Mouse (Mus musculus) cerebellum, postnatal 10 days (tissue): Measurements from ENCODE around the gene Gimap3.

Experiments used
- DNase-seq, 2 experiments: peaks; one replicate each; pipeline ENCODE4 v3.0.0; 2021; ENCODE audit warnings: mixed read lengths in 2 of 2

Gimap3 gene

DNA sequence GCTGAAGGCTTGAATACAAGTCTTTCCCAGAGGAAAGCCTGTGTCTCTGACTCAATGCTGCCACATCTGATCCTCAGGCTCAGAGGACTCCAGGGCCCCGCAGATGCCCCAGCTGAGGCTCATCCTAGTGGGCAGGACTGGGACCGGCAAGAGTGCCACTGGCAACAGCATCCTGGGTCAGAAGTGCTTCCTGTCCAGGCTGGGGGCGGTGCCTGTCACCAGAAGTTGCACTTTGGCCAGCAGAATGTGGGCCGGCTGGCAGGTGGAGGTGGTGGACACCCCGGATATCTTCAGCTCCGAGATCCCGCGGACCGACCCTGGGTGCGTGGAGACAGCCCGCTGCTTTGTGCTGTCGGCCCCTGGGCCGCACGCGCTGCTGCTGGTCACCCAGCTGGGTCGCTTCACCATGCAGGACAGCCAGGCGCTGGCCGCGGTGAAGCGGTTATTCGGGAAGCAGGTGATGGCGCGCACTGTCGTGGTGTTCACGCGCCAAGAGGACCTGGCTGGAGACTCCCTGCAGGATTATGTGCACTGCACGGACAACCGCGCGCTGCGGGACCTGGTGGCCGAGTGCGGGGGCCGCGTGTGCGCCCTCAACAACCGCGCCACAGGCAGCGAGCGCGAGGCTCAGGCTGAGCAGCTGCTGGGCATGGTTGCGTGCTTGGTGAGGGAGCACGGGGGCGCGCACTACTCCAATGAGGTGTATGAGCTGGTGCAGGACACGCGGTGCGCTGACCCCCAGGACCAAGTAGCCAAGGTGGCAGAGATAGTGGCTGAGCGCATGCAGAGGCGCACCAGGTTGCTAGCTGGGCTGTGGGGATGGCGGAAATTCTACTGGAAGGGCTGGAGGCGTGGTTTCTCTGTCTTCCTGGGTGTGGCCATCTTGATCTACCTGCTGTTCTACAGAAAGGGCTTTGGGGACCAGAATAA is 28.0 kb downstream of the Gimap3 start:
- peak; percentile 31 for DNase-seq

DNA sequence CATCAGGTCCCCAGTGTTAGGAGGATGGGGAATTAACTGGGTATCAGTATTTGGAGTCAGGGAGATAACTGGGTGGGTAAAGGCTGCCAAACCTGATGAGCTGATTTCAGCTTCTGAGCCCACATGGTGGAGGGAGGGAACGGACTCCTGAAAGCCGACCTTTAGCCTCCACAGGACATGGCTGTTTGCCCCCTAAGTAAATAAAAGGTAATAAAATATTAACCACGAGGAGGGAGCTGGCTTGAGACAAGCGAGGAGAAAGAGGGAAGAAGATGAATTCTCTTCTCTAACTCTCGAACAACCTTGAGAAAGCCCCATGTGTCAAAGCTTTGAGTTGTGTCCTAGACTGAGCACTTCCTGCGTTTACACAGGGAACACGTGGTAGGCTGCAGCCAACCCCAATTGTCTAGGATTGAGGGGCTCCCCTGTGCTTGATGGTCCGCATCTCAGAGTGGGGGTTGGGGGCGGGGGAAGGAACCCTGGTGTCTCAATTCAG is 28.9 kb downstream of the Gimap3 start:
- DNase-seq, result peak in 1 of 2 experiments; percentile 14

- no peak for DNase-seq
These were observed 29.4 kb downstream of the Gimap3 start for GRCm38 (mm10) chr6:48741273-48741672.

DNA sequence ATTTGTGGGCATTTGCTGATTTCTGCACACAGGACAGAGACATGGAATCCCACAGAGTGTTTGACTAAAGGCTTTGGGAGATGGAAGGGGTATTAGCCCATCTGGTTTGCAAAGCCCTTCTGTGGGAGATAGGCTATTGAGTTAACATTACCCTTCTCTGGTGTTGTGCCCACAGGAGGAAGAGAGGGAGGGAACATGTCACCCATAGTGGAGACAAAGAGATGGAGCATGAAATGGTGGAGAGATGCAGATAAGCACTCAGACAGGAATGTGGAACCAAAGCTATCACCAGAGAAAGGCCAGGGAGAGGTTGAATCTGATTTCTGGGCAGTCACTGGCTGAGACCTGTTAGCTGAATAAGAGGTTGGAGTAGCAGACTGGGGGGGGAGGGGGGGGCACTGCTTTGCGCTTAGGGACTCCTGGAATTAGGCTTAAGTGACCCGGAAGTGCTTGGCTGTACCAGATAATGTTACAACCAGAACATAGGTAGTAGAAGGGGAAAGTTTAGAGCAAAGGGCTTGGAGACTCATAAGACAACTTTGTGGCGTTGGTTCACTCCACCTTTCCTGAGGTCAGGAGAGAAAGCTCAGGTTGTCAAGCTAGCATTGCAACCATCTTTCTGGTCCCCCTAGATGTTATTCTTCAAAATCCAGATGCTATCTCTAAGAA is 30.0 kb downstream of the Gimap3 start:
- DNase-seq, result no peak

DNA sequence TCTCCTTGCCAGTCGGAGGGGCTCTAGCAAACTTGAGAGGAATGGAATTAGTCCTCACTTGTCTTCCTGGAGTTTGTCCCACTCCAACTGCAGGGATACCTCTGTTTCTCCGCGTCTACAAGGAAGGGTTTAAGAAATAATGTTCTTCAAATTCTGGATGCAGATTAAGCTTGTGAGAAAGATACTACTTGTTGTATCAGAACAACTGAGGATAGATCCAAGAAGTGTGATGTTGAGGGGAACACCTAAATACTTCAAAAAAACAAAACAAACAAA is 30.9 kb downstream of the Gimap3 start:
- no peak for DNase-seq

DNA sequence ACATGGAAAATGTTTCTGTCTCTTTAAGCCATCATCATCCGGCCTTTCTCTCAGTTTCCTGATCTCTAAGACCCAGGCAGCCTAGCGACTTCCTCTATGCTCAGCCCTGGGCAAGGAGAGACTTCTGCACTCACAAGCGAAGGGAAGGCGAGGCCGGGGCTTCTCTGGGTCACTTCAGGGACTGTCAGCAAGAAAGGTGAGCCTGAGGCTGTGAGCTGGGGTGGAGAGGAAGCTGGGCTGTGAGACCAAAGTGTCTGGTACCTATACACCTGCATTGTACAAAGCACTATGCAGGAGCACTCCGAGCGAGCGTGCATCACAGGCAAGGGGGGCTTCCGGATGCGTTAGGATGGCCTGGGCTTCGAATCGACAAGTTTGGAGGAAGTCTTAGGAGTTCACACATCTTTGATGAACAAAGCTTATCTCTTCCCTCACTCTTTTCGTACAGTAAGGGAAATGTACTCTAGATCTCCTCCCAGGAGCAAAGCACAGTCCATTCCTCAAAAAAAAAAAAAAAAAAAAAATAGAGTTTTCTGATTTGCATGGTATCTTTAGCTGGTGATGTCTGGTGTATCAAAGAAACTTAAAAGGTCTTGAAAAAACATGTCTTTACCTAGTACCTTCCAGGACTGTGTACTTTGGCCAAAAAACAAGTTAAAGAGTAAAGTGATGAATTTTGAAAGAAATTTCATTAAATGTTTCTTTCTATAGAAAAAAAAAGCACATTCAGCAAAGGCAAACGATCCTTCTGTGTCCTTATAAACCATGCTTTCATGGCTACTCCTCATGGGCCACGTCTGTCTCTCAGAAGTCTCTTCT is 31.5 kb downstream of the Gimap3 start, which contains the start of gene Gimap1:
Gene Gimap1, plus strand, starts transcription at position 94 of the 819 bp plus-strand sequence.
- no peak for DNase-seq

- DNase-seq, result peak; percentile 47 to 61
These were observed 33.0 kb downstream of the Gimap3 start for GRCm38 (mm10) chr6:48737688-48738087.

GRCm38 (mm10) chr6:48737053-48737452 is 33.6 kb downstream of the Gimap3 start:
- DNase-seq, result no peak

DNA sequence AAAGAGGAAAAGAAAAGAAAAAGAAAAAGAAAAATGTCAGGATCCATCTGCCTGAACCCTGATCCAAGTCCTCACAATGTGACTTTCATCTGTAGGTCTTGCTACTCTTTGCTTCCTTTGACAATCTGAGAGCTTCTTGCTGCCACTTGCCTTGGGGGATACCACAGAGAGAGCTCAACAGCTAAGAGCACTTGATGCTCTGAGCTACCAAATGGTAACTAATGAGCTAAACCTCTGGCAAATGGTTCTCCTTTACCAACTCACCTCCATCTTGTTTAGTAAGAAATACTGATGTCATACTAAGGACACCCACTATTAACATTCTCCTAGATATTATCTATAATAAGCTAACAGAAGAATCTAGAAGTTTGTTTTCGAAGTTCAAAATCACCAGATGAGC is 37.0 kb downstream of the Gimap3 start:
- no peak for DNase-seq

DNA sequence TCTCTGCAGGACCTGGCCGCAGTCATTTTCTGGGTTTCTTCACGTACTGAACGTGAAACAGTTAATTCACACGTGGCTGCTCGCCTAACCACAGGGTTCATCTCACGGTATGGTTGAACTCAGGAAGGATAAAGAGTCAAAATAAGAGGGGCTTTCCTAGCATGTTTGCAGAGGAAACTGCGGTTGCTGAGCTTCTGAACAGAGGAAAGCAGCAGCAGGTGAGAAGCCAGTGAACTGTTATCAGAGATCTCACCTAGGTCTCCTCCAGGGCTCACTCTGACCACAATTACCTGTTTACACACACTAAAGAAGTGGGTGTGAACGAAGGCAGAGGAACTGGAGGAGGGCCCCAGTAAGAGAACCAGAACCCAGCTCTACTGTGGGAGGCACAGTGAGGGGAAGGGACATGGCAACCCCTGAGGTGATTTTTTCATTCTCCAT is 37.8 kb downstream of the Gimap3 start:
- DNase-seq, result no peak

DNA sequence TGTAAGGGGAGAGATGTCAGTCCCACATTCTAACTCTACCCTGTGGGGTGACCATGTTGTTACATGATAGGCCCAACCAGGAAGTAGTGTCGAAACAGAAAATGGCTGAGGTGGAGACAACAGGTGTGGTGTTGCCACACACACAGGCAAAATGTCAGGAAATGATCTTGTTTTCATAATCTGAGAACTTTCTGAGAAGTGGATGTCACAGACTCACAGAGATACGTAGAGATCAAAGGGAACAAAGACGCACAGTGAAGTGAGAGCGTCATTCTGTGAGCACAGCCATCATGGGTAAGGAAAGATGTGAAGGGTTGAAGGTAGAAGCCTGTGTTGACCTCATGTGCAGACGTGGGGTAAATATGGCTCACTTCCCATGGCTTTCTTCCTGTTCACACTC is 42.9 kb downstream of the Gimap3 start:
- no peak for DNase-seq

DNA sequence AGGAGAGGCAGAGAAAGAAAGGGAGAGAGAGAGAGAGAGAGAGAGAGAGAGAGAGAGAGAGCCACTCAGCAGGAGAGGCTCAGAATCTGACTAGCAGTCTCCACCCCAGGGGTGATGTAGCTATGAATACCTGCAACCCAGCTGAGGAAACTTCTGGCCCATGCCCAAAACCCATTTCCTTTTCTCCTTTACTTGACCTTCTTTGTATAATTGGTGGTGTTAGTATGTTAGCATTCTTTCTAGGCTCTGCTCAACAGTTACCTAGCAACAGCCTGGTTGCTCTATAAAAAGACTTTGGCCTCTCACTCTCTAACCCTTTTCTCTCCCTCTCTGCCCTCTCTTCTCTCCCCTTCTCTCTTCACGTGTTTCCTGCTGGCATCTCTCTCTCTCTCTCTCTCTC is 45.2 kb downstream of the Gimap3 start:
- DNase-seq, result peak; percentile 10 to 22

DNA sequence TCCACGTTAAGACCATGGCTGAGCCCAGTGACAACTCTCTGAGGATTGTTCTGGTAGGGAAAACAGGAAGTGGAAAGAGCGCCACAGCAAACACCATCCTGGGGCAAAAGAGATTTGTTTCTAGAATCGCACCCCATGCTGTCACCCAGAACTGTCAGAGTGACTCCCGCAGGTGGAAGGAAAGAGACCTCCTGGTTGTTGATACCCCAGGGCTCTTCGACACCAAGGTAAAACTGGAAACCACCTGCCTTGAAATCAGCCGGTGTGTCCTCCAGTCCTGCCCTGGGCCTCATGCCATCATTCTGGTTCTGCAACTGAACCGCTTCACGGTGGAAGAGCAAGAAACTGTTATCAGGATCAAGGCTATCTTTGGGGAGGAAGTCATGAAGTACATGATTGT is 47.2 kb downstream of the Gimap3 start:
- DNase-seq, result no peak

DNA sequence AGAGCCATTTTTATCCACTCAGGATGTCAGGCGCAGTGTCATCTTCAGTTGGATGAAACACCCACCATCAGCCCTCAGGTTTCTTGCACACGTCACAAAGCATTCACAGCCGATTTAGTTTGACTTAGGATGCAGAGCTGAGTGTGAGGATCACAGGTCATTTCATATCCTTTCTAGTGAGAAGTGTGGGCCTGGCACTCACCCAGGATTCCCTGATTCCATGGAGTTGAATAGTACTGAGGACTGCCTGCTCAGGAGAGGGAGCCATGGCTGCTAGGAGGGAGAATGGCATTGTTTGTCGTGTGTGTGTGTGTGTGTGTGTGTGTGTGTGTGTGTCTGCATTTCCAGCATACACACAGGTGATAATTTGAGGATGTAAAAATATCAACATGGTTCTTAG is 50.3 kb downstream of the Gimap3 start:
- DNase-seq, result peak; percentile 9 to 22

DNA sequence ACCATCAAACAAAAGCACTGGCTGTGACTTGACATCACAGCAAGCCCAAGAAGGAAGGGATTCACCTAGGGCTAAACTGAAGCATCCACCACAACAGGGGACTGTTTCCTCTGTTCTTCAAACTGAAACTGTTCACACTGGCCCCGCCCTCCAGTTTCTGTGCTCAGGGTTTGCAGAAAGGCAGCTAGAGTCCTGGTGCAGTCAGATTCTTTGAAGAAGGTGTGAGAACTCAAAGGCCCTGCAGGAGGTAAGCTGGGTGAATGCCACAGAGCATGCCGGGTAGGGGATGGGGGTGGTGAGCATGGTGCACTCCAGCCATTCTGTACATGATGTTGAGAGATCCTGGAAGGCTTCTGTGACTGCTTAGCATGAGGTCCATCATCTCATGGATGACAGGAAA is 52.2 kb downstream of the Gimap3 start, which contains the start of the genes Gm28053 and Gimap7:
Gene Gm28053, plus strand, starts transcription at position 153 of the 400 bp plus-strand sequence.
Gene Gimap7, plus strand, starts transcription at position 167 of the 400 bp plus-strand sequence.
- DNase-seq, result no peak
